Mouse (Mus musculus) CH12.LX (cell line): ENCODE measurements around the gene Vgll3. TPM values are rescaled to one million over a fixed set of nuclear protein-coding genes. Genes with fewer than 3 reads are reported as not detected.

ENCODE experiments used
- DNase-seq: peaks from one replicate; pipeline ENCODE4 v3.0.0-alpha.2; 2013; ENCODE audit errors: extremely low read depth
- H3K27ac ChIP-seq: 2 replicates; pipeline ENCODE4 v1.5.1; 2012; ENCODE audit warnings: low read depth, mild to moderate bottlenecking, control low read depth, moderate library complexity; ENCODE audit not compliant: insufficient read depth
- H3K27me3 ChIP-seq: replicated peaks from 2 replicates; pipeline ENCODE3; 2012; ENCODE audit warnings: inconsistent platforms
- H3K36me3 ChIP-seq, 2 experiments: replicated peaks in 1 of 2; 2 replicates each; pipeline versions ENCODE3 to v1.6.1; 2012; ENCODE audit warnings: inconsistent platforms in 1 of 2, low read length in 1 of 2, mild to moderate bottlenecking in 1 of 2, mixed read lengths in 1 of 2, moderate library complexity in 1 of 2; ENCODE audit not compliant: control insufficient read depth in 1 of 2, insufficient read depth in 1 of 2
- H3K4me1 ChIP-seq, 2 experiments: 2 replicates each; pipeline ENCODE4 v1.6.1; 2012; ENCODE audit warnings: inconsistent platforms in 1 of 2, moderate library complexity in 1 of 2; ENCODE audit not compliant: insufficient read depth in 2 of 2, control insufficient read depth in 1 of 2
- H3K4me2 ChIP-seq: 2 replicates; pipeline ENCODE4 v1.6.1; 2012; ENCODE audit warnings: low read depth, mild to moderate bottlenecking, control low read depth; ENCODE audit not compliant: poor library complexity, insufficient read depth, severe bottlenecking
- H3K4me3 ChIP-seq, 3 experiments: fragments of 150-350 bp in 1 of 3; sonication (generic) in 1 of 3; replicated peaks in 1 of 3; 2 replicates each; pipeline versions ENCODE3 to v1.5.1; 2011 to 2012; ENCODE audit warnings: low read depth in 2 of 3, low read length in 2 of 3, mild to moderate bottlenecking in 2 of 3, moderate library complexity in 2 of 3, control low read depth in 1 of 3, improper control_type of control experiment in 1 of 3, inconsistent platforms in 1 of 3, mixed read lengths in 1 of 3; ENCODE audit not compliant: poor library complexity in 1 of 3
- H3K79me2 ChIP-seq: replicated peaks from 2 replicates; pipeline ENCODE4 v1.6.1; 2012; ENCODE audit warnings: mild to moderate bottlenecking, moderate library complexity; ENCODE audit not compliant: control insufficient read depth, poor library complexity, insufficient read depth, severe bottlenecking; ENCODE audit errors: extremely low read depth
- H3K9ac ChIP-seq: 2 replicates; pipeline ENCODE4 v1.6.1; 2012; ENCODE audit warnings: low read depth, mild to moderate bottlenecking, control low read depth, moderate library complexity; ENCODE audit not compliant: insufficient read depth
- H3K9me3 ChIP-seq: replicated peaks from 2 replicates; pipeline ENCODE3; 2012; ENCODE audit warnings: low read length, inconsistent platforms, mixed read lengths
- BHLHE40 ChIP-seq: IDR thresholded peaks from 2 replicates; pipeline ENCODE4 v1.6.1; 2011; ENCODE audit warnings: mild to moderate bottlenecking, low read depth, low read length, improper control_type of control experiment
- CHD1 ChIP-seq: IDR thresholded peaks from 2 replicates; pipeline ENCODE4 v1.6.1; 2012; ENCODE audit warnings: low read depth, low read length, improper control_type of control experiment, inconsistent platforms
- CTCF ChIP-seq, 2 experiments: IDR thresholded peaks in 1 of 2; conservative IDR thresholded peaks in 1 of 2; 2 replicates each; pipeline ENCODE4 v1.5.1; 2011 to 2012; ENCODE audit warnings: low read depth in 2 of 2, low read length in 2 of 2, improper control_type of control experiment in 1 of 2, inconsistent platforms in 1 of 2, mild to moderate bottlenecking in 1 of 2, moderate library complexity in 1 of 2
- E2F4 ChIP-seq: IDR thresholded peaks from 2 replicates; pipeline ENCODE4 v1.6.1; 2011; ENCODE audit warnings: low read depth, low read length, improper control_type of control experiment; ENCODE audit not compliant: insufficient replicate concordance
- EP300 ChIP-seq: IDR thresholded peaks from 2 replicates; pipeline ENCODE4 v1.6.1; 2011; ENCODE audit warnings: low read length, improper control_type of control experiment
- ETS1 ChIP-seq: conservative IDR thresholded peaks from 2 replicates; pipeline ENCODE4 v1.6.1; 2012; ENCODE audit warnings: low read depth, mild to moderate bottlenecking, inconsistent platforms, low read length, improper control_type of control experiment, moderate library complexity
- GABPA ChIP-seq: IDR thresholded peaks from 2 replicates; pipeline ENCODE4 v1.6.1; 2012; ENCODE audit warnings: low read depth, low read length, improper control_type of control experiment, inconsistent platforms; ENCODE audit not compliant: insufficient replicate concordance
- IRF4 ChIP-seq: IDR thresholded peaks from 2 replicates; pipeline ENCODE4 v1.6.1; 2014; ENCODE audit warnings: low read depth, mild to moderate bottlenecking, inconsistent platforms, low read length, improper control_type of control experiment
- JUN ChIP-seq: IDR thresholded peaks from 2 replicates; pipeline ENCODE4 v1.6.1; 2011; ENCODE audit warnings: low read depth, mild to moderate bottlenecking, low read length, improper control_type of control experiment, moderate library complexity; ENCODE audit not compliant: insufficient read depth
- JUND ChIP-seq: conservative IDR thresholded peaks from 2 replicates; pipeline ENCODE4 v1.6.1; 2011; ENCODE audit warnings: low read depth, low read length, improper control_type of control experiment
- MAZ ChIP-seq: IDR thresholded peaks from 2 replicates; pipeline ENCODE4 v1.6.1; 2012; ENCODE audit warnings: low read depth, mild to moderate bottlenecking, inconsistent platforms, low read length, improper control_type of control experiment, moderate library complexity
- NELFE ChIP-seq: IDR thresholded peaks from 2 replicates; pipeline ENCODE4 v1.6.1; 2011; ENCODE audit warnings: low read depth, low read length, improper control_type of control experiment
- NRF1 ChIP-seq: IDR thresholded peaks from 2 replicates; pipeline ENCODE4 v1.6.1; 2014; ENCODE audit warnings: low read depth, mild to moderate bottlenecking, inconsistent platforms, low read length, improper control_type of control experiment, moderate library complexity
- PAX5 ChIP-seq: IDR thresholded peaks from 2 replicates; pipeline ENCODE4 v1.6.1; 2012; ENCODE audit warnings: low read length, inconsistent platforms, mixed read lengths
- POLR2AphosphoS2 ChIP-seq: IDR thresholded peaks from 2 replicates; pipeline ENCODE4 v1.6.1; 2011; ENCODE audit warnings: low read depth, low read length, improper control_type of control experiment
- RAD21 ChIP-seq: IDR thresholded peaks from 2 replicates; pipeline ENCODE4 v1.6.1; 2011; ENCODE audit warnings: low read depth, mild to moderate bottlenecking, low read length, improper control_type of control experiment, moderate library complexity
- RCOR1 ChIP-seq: conservative IDR thresholded peaks from 2 replicates; pipeline ENCODE4 v1.6.1; 2012; ENCODE audit warnings: low read depth, mild to moderate bottlenecking, inconsistent platforms, low read length, improper control_type of control experiment
- SMC3 ChIP-seq: IDR thresholded peaks from 2 replicates; pipeline ENCODE4 v1.6.1; 2011; ENCODE audit warnings: low read depth, low read length, improper control_type of control experiment
- TBP ChIP-seq: conservative IDR thresholded peaks from 2 replicates; pipeline ENCODE4 v1.6.1; 2011; ENCODE audit warnings: low read depth, low read length, improper control_type of control experiment
- TCF12 ChIP-seq: IDR thresholded peaks from 2 replicates; pipeline ENCODE4 v1.6.1; 2014; ENCODE audit warnings: low read depth, mild to moderate bottlenecking, inconsistent platforms, low read length, improper control_type of control experiment
- UBTF ChIP-seq: IDR thresholded peaks from 2 replicates; pipeline ENCODE4 v1.6.1; 2012; ENCODE audit warnings: low read depth, mild to moderate bottlenecking, inconsistent platforms, low read length, improper control_type of control experiment, moderate library complexity
- USF1 ChIP-seq: IDR thresholded peaks from 2 replicates; pipeline ENCODE4 v1.6.1; 2014; ENCODE audit warnings: low read depth, mild to moderate bottlenecking, inconsistent platforms, low read length, improper control_type of control experiment
- USF2 ChIP-seq: conservative IDR thresholded peaks from 2 replicates; pipeline ENCODE4 v1.6.1; 2011; ENCODE audit warnings: low read depth, low read length, improper control_type of control experiment
- ZC3H11A ChIP-seq: IDR thresholded peaks from 2 replicates; pipeline ENCODE4 v1.6.1; 2012; ENCODE audit warnings: low read depth, mild to moderate bottlenecking, inconsistent platforms, low read length, improper control_type of control experiment
- ZMIZ1 ChIP-seq: IDR thresholded peaks from 2 replicates; pipeline ENCODE4 v1.6.1; 2012; ENCODE audit warnings: low read depth, mild to moderate bottlenecking, inconsistent platforms, low read length, improper control_type of control experiment
- dilution Hi-C: fragments of 300-500 bp; cut with MboI; formaldehyde crosslinking; loops from 2 replicates; pipeline ENCODE4 v1.14.3; 2020; ENCODE audit warnings: low sequenced_read_pairs; ENCODE audit not compliant: extremely low pct_unique_long_range_greater_than_20kb, extremely low pct_ligation_motif_present
- in situ Hi-C: fragments of 300-500 bp; cut with MboI; formaldehyde crosslinking; loops from 3 replicates; pipeline ENCODE4 v1.14.3; 2019; ENCODE audit warnings: low sequenced_read_pairs, low pct_ligation_motif_present, low pct_unique_long_range_greater_than_20kb, mixed read lengths
- polyA plus RNA-seq: library from polyadenylated mRNA; unstranded; fragments of >175 nt; gene quantifications from 2 replicates; pipeline ENCODE4 v1.2.1, GENCODE M21; 2012; ENCODE audit warnings: low read depth; ENCODE audit not compliant: insufficient read length
- total RNA-seq, 2 experiments: library from RNA; depleted of rRNA; stranded (reverse); fragments of 300-350 nt in 1 of 2; fragments of >200 nt in 1 of 2; gene quantifications; 2 replicates each; pipeline ENCODE4 v1.2.3; 2012 to 2014

Vgll3 gene
- total and polyA plus RNA-seq, 3 experiments, result not detected

DNA sequence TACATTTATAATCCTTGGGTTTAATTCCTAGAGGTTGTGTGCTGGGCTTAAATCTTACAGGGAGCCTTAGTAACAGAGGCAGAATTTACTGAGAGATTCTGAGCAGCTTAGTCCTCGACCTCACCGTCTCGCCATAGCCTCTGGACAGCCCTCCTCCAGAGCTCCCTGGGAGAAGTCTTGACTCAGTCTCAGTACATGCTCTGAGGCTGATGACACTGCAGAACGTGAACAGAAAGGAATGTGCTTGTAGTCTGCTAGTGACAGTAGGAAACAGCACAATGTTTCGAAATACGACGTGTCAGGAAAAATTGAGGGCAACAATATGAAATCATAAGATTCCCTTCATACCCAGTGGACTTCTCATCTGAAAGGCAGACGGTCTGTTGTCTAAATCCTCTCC lies 3.7 kb downstream of the Vgll3 start:
- H3K4me2 ChIP-seq, result no peak overlapping the region
- dilution Hi-C loops, result no loop called here
- H3K4me3 ChIP-seq, result no peak overlapping the region
- DNase-seq, result no peak
- H3K4me1 ChIP-seq, result no peaks in the 10 kb centered on the region
- no peaks in the 10 kb centered on the region for H3K36me3 ChIP-seq
- H3K9me3 ChIP-seq, result peaks cover 53% of the 10 kb centered on the region
- TF ChIP-seq TCF12, result no peak
- TF ChIP-seq USF1, result no peak
- TF ChIP-seq NELFE, result no peak
- TF ChIP-seq SMC3, result no peak
- TF ChIP-seq JUN, result no peak
- TF ChIP-seq ZMIZ1, result no peak
- TF ChIP-seq USF2, result no peak
- TF ChIP-seq POLR2AphosphoS2, result no peak
- TF ChIP-seq IRF4, result no peak
- TF ChIP-seq RCOR1, result no peak
- no peak for TF ChIP-seq CTCF (conservative IDR thresholded peaks at IDR 0.05 in 1 of 2, IDR thresholded peaks at IDR 0.05 in 1 of 2; ENCODE audit: low read depth in 2 of 2, low read length in 2 of 2)
- no peak for TF ChIP-seq EP300
- no peak for TF ChIP-seq ETS1
- TF ChIP-seq JUND, result no peak
- TF ChIP-seq PAX5, result no peak
- H3K79me2 ChIP-seq, result no peaks in the 10 kb centered on the region
- no peak overlapping the region for H3K9ac ChIP-seq
- in situ Hi-C loops, result no loop called here
- no peak overlapping the region for H3K27ac ChIP-seq
- no peaks in the 10 kb centered on the region for H3K27me3 ChIP-seq

DNA sequence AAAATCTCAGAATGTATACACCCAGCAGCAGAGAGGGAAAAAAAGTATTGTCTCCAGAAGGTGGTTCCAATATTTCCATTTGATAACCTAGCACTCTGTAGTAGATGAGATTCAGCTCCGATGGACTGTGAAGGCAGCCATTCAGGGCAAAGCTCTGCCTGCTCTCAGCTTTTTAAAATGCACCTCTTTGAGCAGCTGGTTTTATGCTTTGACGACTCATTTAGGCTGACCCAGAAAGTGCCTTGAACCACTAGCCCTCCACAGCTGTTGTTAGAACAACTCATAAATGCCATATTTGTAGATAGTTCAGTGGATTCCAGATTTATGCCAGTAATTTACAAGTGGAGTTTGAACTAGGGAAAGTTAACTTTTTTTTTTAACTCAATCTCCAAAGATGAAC lies 5.7 kb downstream of the Vgll3 start:
- no peak overlapping the region for H3K4me3 ChIP-seq
- H3K9ac ChIP-seq, result no peak overlapping the region
- H3K79me2 ChIP-seq, result no peaks in the 10 kb centered on the region
- no peak for TF ChIP-seq E2F4
- no peak for TF ChIP-seq UBTF
- TF ChIP-seq ZC3H11A, result no peak
- TF ChIP-seq TBP, result no peak
- no peak for TF ChIP-seq RAD21
- TF ChIP-seq CHD1, result no peak
- no peak for TF ChIP-seq MAZ
- TF ChIP-seq NELFE, result no peak
- TF ChIP-seq GABPA, result no peak
- no peak for TF ChIP-seq POLR2AphosphoS2
- TF ChIP-seq NRF1, result no peak
- TF ChIP-seq BHLHE40, result no peak
- H3K4me2 ChIP-seq, result no peak overlapping the region
- DNase-seq, result no peak
- H3K36me3 ChIP-seq, result no peaks in the 10 kb centered on the region
- dilution Hi-C loops, result no loop called here
- H3K27ac ChIP-seq, result no peak overlapping the region
- H3K27me3 ChIP-seq, result no peaks in the 10 kb centered on the region
- no peaks in the 10 kb centered on the region for H3K4me1 ChIP-seq
- peaks cover 50% of the 10 kb centered on the region for H3K9me3 ChIP-seq
- in situ Hi-C loops, result no loop called here
